Mouse (Mus musculus) layer of hippocampus, adult 9-10 months (tissue): ENCODE measurements around the gene Rph3a.
"Not testable (repeated sequence)": the region's sequence is repeated elsewhere in the genome, so short reads cannot be mapped to it uniquely, and the experiment has no call there.

Source experiments
- DNase-seq: peaks from one replicate; pipeline ENCODE4 v3.0.0; 2022; ENCODE audit warnings: low spot score

Rph3a gene

DNA sequence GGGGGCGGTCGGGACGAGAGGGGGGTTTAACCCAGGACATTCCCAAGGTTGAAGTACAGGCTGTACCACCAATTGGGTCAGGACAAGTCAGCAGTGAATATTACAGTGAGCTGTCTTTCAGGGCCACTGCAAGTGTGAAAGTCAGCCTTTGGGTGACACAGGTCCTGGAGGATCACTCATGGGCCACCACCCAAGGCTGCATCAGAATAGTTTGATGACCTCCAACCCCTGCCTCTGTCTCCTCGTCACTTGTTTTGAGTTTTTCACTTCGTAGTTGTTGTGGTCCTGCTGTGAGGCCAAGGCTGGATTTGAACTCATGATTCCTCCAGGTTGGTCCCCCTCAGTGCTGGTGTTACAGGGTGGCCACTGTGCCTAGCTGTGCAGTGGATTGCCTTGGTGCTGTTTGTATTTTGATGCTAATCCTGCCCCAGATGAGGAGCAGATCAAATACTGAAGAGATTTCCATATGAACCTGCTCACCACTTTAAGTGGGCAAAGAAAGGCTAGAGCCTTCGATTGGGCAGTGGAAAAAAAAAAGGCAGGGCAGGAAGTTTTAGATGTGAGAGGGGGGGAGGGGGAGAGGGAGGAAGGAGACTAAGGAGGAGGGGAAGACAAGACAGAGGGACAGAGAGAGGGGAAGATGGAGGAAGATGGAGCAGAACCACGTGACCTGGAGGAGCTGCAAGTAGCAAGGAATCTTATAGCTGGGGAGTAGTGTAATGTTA lies 101.5 kb downstream of the Rph3a start:
- no peak for DNase-seq

DNA sequence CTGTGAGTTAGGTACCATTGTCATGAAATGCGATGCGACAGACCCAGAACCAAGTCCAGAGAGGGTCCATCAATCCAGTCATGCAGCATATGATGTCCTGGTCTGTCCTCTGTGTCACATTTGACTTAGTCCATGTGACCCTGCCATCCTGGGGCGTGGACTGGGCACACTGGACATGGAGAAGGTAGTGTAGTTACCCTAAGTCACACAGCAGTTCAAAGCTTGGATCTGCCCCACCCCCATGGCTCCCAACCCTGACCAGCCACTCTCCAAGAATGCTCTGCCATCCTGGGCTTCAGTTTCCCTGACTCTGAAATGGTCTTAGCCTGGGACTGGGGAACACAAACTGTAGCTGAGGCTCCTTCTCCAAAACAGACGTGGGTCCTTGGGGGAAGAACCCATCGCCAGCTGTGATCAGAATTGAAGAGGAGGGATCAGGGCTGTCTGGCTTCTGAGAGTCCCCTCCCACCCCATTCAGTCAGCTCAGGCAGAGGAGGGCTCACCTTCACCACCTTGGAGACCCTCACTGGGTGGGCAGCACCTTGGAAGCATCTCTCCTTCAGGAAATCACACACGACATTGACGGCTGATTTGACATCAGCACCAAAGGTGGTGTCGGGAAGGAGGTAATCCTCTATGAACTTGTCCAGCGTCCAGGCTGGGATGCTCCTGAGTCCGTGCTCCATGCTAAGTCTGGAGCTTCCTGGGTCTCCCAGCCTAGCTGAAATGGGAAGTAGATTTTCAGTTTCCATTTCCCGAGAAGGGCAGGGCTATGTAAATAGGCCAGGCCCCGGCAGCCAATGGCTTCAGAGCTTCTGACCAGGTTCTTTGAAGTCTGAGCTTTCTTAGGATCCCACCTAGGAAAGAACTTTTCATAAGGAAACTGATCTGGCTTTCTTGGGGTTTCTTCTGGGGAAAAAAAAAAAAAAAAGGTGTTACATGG lies 102.8 kb downstream of the Rph3a start, which contains the start of gene Oas1a:
Gene Oas1a (minus strand): TSS at position 731 of the 943 bp plus-strand sequence.
- not testable (repeated sequence) for DNase-seq

DNA sequence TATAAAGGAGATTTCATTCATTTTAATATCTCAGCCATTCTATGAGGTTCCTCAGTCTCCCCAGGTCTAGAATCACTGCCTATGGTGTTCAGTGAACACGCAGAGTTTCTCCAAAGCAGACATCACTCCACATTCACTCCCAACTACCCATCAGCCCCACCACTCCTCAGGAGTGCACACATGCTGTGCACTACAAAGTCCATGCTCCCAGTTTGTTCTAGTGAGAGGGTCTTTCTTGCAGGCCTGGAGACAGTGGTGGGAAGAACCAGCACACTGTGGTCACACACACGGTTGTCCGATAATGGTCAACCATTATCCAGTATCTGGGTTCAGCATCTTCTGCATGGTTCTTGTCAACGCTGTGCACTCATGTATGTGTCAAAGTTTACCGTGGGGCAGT lies 107.8 kb downstream of the Rph3a start:
- no peak for DNase-seq

DNA sequence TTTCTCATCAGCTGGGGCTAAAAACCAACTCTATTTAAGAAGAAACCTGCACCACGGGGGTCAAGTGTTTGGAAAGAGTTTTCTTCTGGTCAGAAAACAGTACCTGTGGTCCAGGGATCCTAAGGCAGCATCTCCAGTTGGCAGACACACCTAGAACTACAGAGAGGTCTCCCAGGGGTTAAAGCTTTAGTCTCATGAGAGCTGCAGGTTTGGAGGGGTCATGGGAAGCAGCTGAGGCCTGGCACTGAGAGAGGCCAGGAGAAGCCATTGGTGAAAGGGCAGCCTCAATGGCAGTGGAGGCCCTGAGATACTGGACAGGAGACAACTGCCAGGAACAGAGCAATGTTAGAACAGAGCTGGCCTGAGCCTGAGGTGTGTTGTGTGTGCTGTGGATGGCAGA lies 109.2 kb downstream of the Rph3a start:
- no peak for DNase-seq

DNA sequence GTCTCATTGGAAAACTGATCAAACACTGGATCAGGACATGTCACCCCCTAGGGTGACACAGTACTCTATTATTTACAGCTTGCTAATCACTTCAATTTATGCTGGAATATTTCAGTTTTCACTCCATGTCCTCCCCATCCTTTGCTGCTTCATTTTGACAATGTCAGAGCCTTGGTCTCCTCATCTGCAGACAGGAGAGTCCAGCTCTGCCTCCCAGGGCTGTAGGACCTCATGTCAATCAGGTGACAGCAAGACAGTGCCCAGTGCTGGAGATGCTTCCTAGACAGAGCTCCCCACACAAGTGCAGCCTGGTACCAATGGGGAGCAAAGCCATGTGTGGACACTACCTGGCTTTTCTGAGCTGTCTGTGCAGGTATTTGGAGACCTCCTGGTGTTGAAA lies 111.2 kb downstream of the Rph3a start:
- DNase-seq = no peak

DNA sequence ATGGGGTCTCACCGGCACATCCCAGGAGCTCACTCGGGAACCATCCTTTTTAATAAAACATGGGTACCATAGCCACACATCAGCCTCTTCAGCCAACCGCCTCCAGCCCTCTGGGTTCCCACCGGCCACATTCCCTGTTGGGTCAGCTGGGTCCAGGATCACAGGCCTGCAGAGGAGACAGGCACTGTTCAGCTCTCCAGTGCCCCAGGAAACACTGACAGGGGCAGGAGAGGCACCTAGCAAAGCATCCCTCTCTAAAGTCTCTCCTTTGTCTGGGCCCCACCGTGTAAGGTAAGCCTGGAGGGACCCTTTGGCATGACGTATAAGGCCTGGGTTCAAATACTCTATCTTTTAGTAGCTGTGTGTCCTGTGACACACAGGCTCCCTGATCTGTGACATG lies 111.6 kb downstream of the Rph3a start:
- DNase-seq = no peak

DNA sequence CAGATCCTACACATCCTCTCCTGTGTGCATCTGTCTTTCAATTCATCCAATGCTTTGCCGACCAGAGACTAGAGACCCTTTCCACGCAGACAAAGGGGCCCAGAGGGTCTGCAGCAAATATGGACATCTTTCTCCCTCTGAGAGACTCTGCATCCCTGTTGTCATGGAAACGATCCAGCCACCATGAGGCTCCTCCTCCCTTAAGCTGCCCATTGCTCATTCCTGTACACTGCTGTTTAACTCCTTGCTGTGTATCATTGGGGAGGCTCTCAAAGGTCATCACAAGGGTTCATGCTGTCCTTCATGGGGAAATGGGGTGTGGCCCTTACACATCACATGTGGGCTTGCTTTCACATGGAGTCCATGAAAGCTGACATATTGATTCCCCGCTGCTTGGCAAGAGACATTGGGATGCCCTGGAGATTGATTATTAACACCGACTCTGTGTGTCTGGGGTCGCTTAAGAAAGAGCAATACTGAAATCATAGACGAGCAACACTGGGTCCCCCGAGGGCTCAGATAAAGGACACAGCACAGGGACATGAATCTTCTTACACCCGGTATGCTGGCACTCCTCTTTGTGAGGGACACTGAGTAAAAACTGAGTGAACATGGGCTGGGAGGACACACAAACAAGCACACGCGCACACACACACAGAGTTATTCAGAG lies 114.5 kb downstream of the Rph3a start:
- DNase-seq = no peak

DNA sequence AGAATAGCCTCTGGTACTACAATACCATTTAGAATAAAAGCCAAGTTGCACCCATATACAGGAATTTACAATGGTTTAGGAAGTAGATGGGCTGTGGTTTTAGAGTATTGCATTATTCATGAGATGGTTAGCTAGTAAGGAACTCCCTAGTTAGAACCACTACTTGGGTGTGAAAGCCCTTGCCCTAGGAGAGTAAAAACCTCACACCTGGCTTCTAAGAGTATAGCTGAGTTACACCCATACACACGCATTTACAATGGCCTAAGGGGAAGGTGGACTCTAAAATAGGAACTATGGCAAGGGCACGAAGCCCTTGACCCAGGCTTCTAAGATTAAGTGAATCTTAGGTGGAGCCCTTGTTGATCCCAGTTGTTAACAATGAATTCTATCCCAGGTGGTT lies 115.2 kb downstream of the Rph3a start:
- not testable (repeated sequence) for DNase-seq

DNA sequence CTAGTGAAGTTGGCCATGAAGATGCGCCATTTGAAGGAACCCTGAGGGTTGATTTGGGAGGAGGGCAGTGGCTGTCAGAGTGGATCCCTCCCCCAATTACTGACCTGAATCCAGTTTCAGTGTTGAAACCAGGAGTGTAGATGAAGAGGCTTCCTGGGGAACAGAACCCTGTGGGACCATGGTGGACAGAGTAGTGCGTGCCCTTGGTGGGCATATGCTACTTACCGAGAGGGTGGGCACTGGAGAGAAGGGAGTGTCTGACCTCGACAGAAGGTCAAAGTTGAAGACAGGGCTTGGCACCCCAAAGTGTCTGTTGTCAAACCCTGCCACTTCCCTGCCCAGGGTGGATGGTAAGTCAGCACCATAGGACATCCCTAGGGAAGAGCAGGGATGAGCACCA lies 116.0 kb downstream of the Rph3a start:
- not testable (repeated sequence) for DNase-seq

DNA sequence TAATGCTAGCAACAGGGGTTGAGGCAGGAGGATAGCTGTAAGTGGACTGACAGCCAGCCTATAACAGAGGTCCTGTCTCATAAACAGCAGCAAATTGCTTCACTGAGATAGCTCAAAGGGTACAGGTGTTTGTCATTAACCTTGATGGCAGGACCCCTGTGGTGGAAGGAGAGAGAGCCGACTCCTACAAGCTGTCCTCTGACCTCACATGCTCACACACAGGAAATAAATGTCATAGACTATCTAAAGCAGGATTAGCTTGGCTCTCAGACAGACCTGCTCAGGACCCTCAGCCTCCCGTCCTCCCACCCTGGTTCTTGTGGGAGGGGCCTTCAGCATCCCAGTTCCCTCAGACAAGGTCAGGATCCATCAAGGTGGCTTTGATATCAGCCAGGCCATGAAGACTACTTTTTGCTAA lies 117.6 kb downstream of the Rph3a start:
- no peak for DNase-seq

DNA sequence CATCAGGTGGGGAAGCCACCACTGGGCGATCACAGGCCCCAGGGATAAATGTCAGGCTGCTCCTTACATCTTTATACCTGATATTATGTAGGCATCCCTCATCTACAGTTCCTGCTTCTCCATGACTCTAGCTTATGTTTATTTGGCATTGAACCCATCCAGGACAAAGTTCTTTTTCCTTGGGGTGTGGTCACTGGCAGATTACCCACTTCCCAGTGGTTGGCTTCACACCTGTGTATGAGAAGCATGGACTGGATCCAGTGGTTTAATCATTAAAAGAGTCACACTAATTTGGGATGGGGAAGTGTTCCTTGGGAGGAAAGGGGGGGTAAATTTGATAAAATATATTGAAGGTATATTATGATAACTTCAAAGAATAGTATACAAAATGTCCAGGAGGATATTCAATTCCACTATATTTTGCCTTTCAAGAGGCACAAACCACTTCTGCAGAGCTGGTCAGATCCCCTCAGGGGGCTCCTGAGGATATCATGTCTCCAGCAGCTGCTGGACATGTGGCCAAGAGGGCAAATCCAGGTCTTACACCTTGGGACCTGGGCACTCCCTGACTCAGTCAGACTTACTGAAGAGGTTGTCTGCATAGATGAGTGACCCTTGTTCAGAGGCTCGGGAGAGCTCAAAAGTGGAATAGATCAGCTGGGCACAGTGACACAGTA lies 118.2 kb downstream of the Rph3a start:
- not testable (repeated sequence) for DNase-seq

DNA sequence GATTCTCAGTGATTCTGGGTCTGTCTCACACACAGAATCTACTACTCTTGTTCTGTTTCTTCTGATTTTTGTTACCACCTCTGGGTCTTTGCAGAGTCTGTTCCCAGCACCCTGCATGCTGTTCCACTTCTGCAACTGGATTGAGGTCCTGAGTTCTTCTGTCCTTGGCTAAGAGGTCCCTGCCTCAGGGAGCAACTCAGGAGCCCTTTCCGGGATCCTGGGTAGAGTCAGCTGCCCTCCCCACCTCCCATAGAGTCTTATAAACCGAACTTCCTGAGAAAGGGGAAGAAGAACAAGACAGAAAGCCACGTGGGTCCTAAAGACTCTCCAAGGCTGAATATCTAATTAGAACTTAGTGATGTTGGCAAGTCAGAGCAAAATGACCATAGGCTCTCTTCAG lies 118.9 kb downstream of the Rph3a start:
- no peak for DNase-seq
